Mouse (Mus musculus) E14TG2a.4 (cell line): ENCODE data around the gene Slc22a23.

Experiments used
- H3K27me3 ChIP-seq: 2 replicates; pipeline ENCODE4 v1.6.1; 2014; ENCODE audit warnings: low read length, control low read depth; ENCODE audit not compliant: insufficient read depth
- H3K36me3 ChIP-seq: 2 replicates; pipeline ENCODE4 v1.6.1; 2014; ENCODE audit warnings: low read length, control low read depth; ENCODE audit not compliant: insufficient read depth
- H3K4me1 ChIP-seq: replicated peaks from 2 replicates; pipeline ENCODE4 v1.6.1; 2014; ENCODE audit warnings: low read depth, low read length, control low read depth
- H3K4me3 ChIP-seq: replicated peaks from 2 replicates; pipeline ENCODE4 v1.5.1; 2014; ENCODE audit warnings: mild to moderate bottlenecking, low read length
- H3K9me3 ChIP-seq: 2 replicates; pipeline ENCODE4 v1.6.1; 2014; ENCODE audit warnings: low read length, control low read depth
- CTCF ChIP-seq: conservative IDR thresholded peaks from 2 replicates; pipeline ENCODE4 v1.5.1; 2014; ENCODE audit warnings: low read length
- NANOG ChIP-seq: IDR thresholded peaks from 2 replicates; pipeline ENCODE4 v1.6.1; 2014; ENCODE audit warnings: borderline replicate concordance, low read length, mixed read lengths
- POU5F1 ChIP-seq: IDR thresholded peaks from 2 replicates; pipeline ENCODE4 v1.6.1; 2014; ENCODE audit warnings: low read length, borderline replicate concordance

Gene Slc22a23

DNA sequence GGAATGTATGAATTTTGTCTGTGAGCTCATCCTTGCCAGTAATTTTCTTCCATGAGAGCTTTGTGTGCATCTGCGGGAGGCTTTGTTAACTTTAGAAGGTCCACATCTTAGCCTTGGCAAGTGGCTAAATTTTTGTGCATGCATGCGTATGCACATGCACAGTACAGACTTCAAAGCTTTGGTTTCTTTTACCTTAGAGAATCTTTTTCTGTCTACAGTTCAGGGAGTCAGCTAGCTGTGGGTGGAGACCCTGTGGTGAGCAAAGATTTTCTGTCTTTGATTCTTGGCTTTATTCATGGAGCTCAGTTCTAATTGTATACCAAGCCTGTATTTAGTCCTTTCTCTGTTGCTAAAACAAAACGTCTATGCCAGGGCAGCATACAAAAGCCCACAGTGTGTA is 126.2 kb downstream of the Slc22a23 start:
- TF ChIP-seq CTCF (no peak), POU5F1 (no peak), NANOG (no peak)
- no peaks in the 10 kb centered on the region for H3K4me1 ChIP-seq
- no peaks in the 10 kb centered on the region for H3K27me3 ChIP-seq
- H3K36me3 ChIP-seq = no peaks in the 10 kb centered on the region
- H3K9me3 ChIP-seq = no peaks in the 10 kb centered on the region
- H3K4me3 ChIP-seq = no peak overlapping the region

DNA sequence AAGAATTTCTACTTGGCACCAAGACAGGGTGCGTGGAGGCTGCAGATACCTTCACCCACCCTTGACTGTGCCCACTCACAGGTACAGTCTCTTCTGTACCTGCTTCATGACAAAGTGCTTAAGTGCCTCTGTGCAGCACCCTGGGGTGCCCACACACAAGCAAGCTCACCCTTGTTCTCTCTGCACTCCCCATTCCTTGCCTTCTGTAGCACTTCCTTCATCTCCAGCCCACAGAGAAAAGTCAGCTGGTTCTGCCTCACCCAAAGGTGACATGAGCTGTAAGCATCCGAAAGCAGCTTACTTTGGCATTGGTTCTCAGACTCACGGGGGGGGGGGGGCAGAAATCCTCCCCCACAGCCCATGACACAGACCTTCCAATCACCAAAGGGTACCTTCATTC is 130.1 kb downstream of the Slc22a23 start:
- H3K9me3 ChIP-seq = no peaks in the 10 kb centered on the region
- no peak overlapping the region for H3K4me3 ChIP-seq
- no peaks in the 10 kb centered on the region for H3K36me3 ChIP-seq
- no peaks in the 10 kb centered on the region for H3K27me3 ChIP-seq
- TF ChIP-seq CTCF (no peak), NANOG (no peak), POU5F1 (no peak)
- H3K4me1 ChIP-seq = no peaks in the 10 kb centered on the region

DNA sequence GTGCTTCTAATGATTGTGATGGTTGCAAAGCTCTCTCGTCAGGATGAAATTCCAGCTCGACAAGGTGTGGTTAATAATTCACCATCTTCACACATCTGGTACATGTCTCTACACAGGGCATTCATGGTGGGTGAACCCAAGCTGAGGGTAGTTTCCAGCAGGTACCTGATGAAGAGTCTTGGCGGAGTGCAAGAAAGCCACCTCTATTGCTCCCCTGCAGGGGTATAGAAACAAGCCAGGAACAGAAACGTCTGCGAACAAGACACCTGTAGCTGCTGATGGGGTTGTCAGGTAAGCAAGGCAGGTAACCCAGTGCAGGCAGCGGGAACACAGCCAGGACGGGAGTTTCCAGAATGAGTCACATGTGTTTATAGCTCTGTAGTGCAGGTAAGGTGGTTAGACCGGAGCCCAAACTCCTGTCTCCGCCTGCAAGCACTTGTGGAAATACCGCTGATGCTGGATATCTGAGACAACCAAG is 132.2 kb downstream of the Slc22a23 start:
- no peaks in the 10 kb centered on the region for H3K4me1 ChIP-seq
- H3K4me3 ChIP-seq = no peak overlapping the region
- no peaks in the 10 kb centered on the region for H3K36me3 ChIP-seq
- H3K27me3 ChIP-seq = no peaks in the 10 kb centered on the region
- TF ChIP-seq NANOG = no peak
- no peak for TF ChIP-seq POU5F1
- no peak for TF ChIP-seq CTCF
- no peaks in the 10 kb centered on the region for H3K9me3 ChIP-seq

DNA sequence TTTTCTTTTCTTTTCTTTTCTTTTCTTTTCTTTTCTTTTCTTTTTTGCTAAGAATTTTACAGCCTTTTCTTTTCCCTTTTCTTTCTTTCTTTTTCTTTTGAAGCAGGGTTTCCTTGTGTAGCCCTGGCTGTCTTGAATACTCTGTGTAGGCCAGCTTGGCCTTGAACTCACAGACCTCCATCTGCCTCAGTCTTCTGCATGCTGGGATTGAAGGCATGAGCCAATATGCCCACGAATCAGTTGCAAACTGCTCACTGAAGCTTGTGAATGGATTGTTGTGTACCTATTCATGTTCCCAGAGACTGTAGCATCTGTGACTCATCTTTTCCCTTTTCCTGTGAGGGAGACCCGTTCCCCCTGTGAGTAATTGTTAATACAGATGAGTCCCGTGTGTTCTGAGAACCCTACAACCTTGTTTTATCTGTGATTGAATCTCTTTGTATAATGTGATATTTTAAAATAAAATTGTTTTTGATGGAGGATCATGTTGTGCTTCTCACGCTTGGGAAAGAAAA is 133.7 kb downstream of the Slc22a23 start:
- TF ChIP-seq NANOG (no peak), CTCF (no peak), POU5F1 (no peak)
- H3K4me1 ChIP-seq = no peaks in the 10 kb centered on the region
- H3K9me3 ChIP-seq = no peaks in the 10 kb centered on the region
- no peaks in the 10 kb centered on the region for H3K27me3 ChIP-seq
- no peaks in the 10 kb centered on the region for H3K36me3 ChIP-seq
- H3K4me3 ChIP-seq = no peak overlapping the region

DNA sequence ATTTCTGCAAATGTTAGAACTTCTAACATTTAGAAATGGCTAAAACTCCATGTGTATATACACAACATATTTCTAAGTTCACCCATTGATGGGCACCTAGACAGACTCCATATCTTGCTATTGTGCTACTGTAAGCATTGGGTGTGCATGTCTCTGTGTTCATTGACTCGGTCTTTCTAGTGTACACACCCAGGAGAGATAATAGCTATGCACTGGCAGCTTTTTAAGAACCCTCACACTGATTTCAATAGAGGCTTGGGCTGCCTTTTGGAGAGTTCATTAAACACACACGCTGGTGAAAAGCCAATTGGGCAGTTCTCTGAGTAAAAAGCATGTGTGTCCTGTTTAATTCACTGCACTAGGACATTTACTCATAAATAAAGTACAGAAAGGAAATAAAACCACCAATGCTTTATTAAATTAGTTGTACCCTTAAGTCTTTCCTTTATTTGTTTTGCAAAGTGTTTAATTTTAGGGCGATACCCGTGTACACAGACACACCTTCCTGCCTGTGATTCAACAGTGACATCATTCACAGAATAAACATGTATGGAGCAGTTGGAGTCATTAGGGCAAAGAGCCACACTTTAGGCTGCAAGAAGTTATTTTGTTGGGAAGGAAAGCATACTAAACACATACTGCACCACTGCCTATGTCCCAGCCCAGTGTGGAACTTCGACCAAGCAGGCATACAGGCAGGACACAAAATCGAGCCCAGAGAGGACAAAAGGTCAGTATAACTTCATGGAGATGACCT is 137.1 kb downstream of the Slc22a23 start:
- H3K27me3 ChIP-seq = no peaks in the 10 kb centered on the region

DNA sequence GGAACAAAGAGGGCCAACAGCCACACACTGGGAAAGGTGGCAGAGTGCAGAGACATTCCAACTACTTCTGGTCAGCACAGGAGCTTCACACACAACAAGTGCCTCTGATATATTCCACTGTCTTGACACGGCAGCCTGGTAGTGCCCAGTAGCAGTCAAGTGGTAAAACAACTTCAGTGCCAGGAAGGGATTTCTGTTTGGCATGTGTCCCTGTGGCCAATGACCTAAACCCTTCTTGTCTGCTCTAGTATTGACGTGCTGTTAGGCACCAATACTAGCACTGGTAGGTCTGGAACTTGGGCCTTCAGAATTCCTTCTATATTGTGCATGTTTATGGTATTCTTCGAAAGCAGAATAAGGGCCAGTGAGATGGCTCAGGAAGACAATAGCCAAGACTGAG is 139.8 kb downstream of the Slc22a23 start:
- Histone ChIP-seq H3K4me1 (no peaks in the 10 kb centered on the region), H3K4me3 (no peak overlapping the region), H3K9me3 (no peaks in the 10 kb centered on the region), H3K36me3 (no peaks in the 10 kb centered on the region), H3K27me3 (no peaks in the 10 kb centered on the region)
- TF ChIP-seq NANOG (no peak), CTCF (no peak), POU5F1 (no peak)

More for the DNA sequence above, 137.1 kb downstream of the Slc22a23 start:
- no peaks in the 10 kb centered on the region for H3K9me3 ChIP-seq
- H3K4me3 ChIP-seq = no peak overlapping the region
- TF ChIP-seq NANOG (no peak), POU5F1 (no peak), CTCF (no peak)
- no peaks in the 10 kb centered on the region for H3K36me3 ChIP-seq
- H3K4me1 ChIP-seq = no peaks in the 10 kb centered on the region

DNA sequence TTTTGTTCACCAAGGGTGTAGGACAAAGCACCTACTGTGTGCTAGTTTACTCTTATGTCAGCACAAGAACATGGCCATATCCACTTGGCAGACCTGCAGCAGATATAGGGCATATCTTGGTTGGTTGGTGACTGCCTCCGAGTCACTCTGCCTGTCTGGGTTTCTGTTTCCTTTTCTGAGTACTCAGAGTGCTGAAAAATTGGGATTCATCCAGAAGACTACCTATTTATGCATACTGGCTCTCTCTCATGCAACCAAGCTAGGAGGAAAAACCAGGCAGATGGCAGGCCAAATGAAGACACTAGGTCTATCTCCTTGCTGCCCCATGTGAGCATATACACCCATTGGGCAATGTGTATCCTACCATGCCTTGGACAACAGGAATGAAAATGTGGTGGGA is 149.3 kb downstream of the Slc22a23 start:
- Histone ChIP-seq H3K9me3 (no peaks in the 10 kb centered on the region), H3K4me3 (no peak overlapping the region), H3K36me3 (no peaks in the 10 kb centered on the region), H3K27me3 (no peaks in the 10 kb centered on the region), H3K4me1 (peaks cover 14% of the 10 kb centered on the region)
- TF ChIP-seq POU5F1 (no peak), NANOG (no peak)

DNA sequence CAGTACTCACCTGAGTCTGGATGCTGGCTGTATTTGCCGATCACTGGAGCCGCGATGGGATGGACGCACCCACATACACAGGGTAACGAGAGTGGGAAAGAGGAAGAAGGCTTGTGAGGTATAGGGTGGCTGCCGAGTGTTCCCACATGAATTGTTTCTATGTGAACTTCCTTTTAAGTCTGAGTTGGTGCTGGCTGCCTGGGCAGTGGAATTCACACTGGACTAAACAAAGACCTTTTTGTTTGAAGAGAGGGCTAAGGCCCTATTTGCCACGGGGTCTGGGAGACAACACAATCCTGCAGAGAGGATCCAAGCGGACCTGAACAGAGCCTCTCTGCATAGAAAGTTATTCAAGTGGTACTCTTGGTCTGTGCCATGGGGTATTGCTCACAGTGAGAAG is 151.6 kb downstream of the Slc22a23 start:
- Histone ChIP-seq H3K4me1 (peaks cover 14% of the 10 kb centered on the region), H3K4me3 (no peak overlapping the region), H3K9me3 (no peaks in the 10 kb centered on the region), H3K27me3 (no peaks in the 10 kb centered on the region), H3K36me3 (no peaks in the 10 kb centered on the region)
- TF ChIP-seq POU5F1 = no peak
- TF ChIP-seq CTCF = no peak
- TF ChIP-seq NANOG = no peak
